Comparison of ENCODE assay signal across 10 mouse cellular contexts in genomic region chr17:34601796-34602195, GRCm38 (mm10). TPM values are rescaled to one million over a fixed set of nuclear protein-coding genes. Genes with fewer than 3 reads are reported as not detected.
DNase-seq lines count a peak whose midpoint lies in the region; ATAC-seq lines count a peak whose summit lies in the region.
"Had no signal": no experiment of that assay in that cellular context is flagged by ENCODE, and none has a peak within 500 bp of the region (broad histone marks: within the 10 kb centered on the region; RNA-seq: fewer than 3 reads in every experiment).

No protein-coding gene starts in this region.

- DNase-seq in kidney, adult 9 months = no peak
- no peak for DNase-seq in embryonic facial prominence, embryonic 10.5 days (ENCODE audit: low spot score)
- no peak for DNase-seq in layer of hippocampus, adult 8-10 months (ENCODE audit: low spot score in 2 of 2)
- DNase-seq in layer of hippocampus, adult 9-10 months (ENCODE audit: low spot score) = no peak
- DNase-seq: adrenal gland, postnatal 14 days; gastrocnemius, postnatal 10 days had no signal

- 88% methylated on average over 12 of the region's 12 CpGs for WGBS in kidney, embryonic 15.5 days
- 89% methylated on average over 12 of the region's 12 CpGs for WGBS in embryonic facial prominence, embryonic 10.5 days
- 84% methylated on average over 12 of the region's 12 CpGs for WGBS in embryonic facial prominence, embryonic 15.5 days
- WGBS in limb, embryonic 13.5 days = 88% methylated on average over 12 of the region's 12 CpGs

- no peaks in the 10 kb centered on the region for H3K27me3 ChIP-seq in kidney, embryonic 15.5 days
- no peaks in the 10 kb centered on the region for H3K27me3 ChIP-seq in embryonic facial prominence, embryonic 10.5 days (replicated peaks; ENCODE audit: low read depth, poor library complexity, severe bottlenecking)
- H3K27me3 ChIP-seq in embryonic facial prominence, embryonic 15.5 days = no peaks in the 10 kb centered on the region
- no peaks in the 10 kb centered on the region for H3K27me3 ChIP-seq in limb, embryonic 13.5 days

- H3K27ac ChIP-seq in kidney, embryonic 15.5 days = no peak overlapping the region
- no peak overlapping the region for H3K27ac ChIP-seq in embryonic facial prominence, embryonic 10.5 days (replicated peaks)
- no peak overlapping the region for H3K27ac ChIP-seq in embryonic facial prominence, embryonic 15.5 days (replicated peaks)
- H3K27ac ChIP-seq in limb, embryonic 13.5 days = no peak overlapping the region

- peaks cover 65% of the 10 kb centered on the region for H3K4me1 ChIP-seq in kidney, embryonic 15.5 days
- H3K4me1 ChIP-seq in embryonic facial prominence, embryonic 10.5 days = peaks cover 55% of the 10 kb centered on the region
- H3K4me1 ChIP-seq in embryonic facial prominence, embryonic 15.5 days = peaks cover 48% of the 10 kb centered on the region
- H3K4me1 ChIP-seq in limb, embryonic 13.5 days = peaks cover 38% of the 10 kb centered on the region

- H3K36me3 ChIP-seq in kidney, embryonic 15.5 days = peaks cover 27% of the 10 kb centered on the region
- peaks cover 25% of the 10 kb centered on the region for H3K36me3 ChIP-seq in embryonic facial prominence, embryonic 10.5 days (replicated peaks)
- H3K36me3 ChIP-seq in embryonic facial prominence, embryonic 15.5 days = peaks cover 20% of the 10 kb centered on the region
- peaks cover 22% of the 10 kb centered on the region for H3K36me3 ChIP-seq in limb, embryonic 13.5 days

- H3K4me2 ChIP-seq in kidney, embryonic 15.5 days = peak overlapping the region; percentile 81
- peak overlapping the region; percentile 86; the same call in 1 of the 2 replicates for H3K4me2 ChIP-seq in embryonic facial prominence, embryonic 15.5 days (replicated peaks)
- H3K4me2 ChIP-seq in limb, embryonic 13.5 days (replicated peaks) = peak overlapping the region; percentile 87

- H3K9ac ChIP-seq in kidney, embryonic 15.5 days = no peak overlapping the region
- H3K9ac ChIP-seq in embryonic facial prominence, embryonic 15.5 days = peak overlapping the region; percentile 6; the same call in 1 of the 2 replicates
- H3K9ac ChIP-seq in limb, embryonic 13.5 days = no peak overlapping the region

- ATAC-seq in kidney, embryonic 15.5 days (replicated peaks; ENCODE audit: low FRiP score) = no peak
- no peak for ATAC-seq in embryonic facial prominence, embryonic 15.5 days (ENCODE audit: insufficient number of reproducible peaks, low FRiP score, low TSS enrichment, low read depth)
- ATAC-seq in limb, embryonic 13.5 days (ENCODE audit: low FRiP score, low read depth) = no peak
- ATAC-seq in inflammation-experienced regulatory T-cells, adult 6 months = no peak

- no peaks in the 10 kb centered on the region for H3K9me3 ChIP-seq in kidney, embryonic 15.5 days (replicated peaks)
- H3K9me3 ChIP-seq in embryonic facial prominence, embryonic 10.5 days = no peaks in the 10 kb centered on the region
- H3K9me3 ChIP-seq in embryonic facial prominence, embryonic 15.5 days (replicated peaks) = no peaks in the 10 kb centered on the region
- no peaks in the 10 kb centered on the region for H3K9me3 ChIP-seq in limb, embryonic 13.5 days

- peak overlapping the region; percentile 88; the same call in 1 of the 2 replicates for H3K4me3 ChIP-seq in kidney, embryonic 15.5 days (replicated peaks)
- peak overlapping the region; percentile 96 for H3K4me3 ChIP-seq in embryonic facial prominence, embryonic 10.5 days
- H3K4me3 ChIP-seq in embryonic facial prominence, embryonic 15.5 days (replicated peaks) = no peak overlapping the region; the same call in 1 of the 2 replicates
- peak overlapping the region; percentile 69; the same call in 1 of the 2 replicates for H3K4me3 ChIP-seq in limb, embryonic 13.5 days

RNA-seq across cellular contexts. Expression of gene Rnf5, which starts 1.7 kb away (rescaled TPM):
- polyA plus RNA-seq in kidney, embryonic 15.5 days (2015; fragmentation: Nextera tagmentation; extraction: Ambion mirVana) = 166 and 168 TPM in 2 replicates
- 165 and 172 TPM in 2 replicates for polyA plus RNA-seq in embryonic facial prominence, embryonic 10.5 days (2016; fragmentation: Nextera tagmentation; extraction: Ambion mirVana)
- polyA plus RNA-seq in embryonic facial prominence, embryonic 15.5 days (2015; fragmentation: Nextera tagmentation; extraction: Ambion mirVana) = 117 and 119 TPM in 2 replicates
- 133 and 135 TPM in 2 replicates for polyA plus RNA-seq in limb, embryonic 13.5 days (2015; fragmentation: Nextera tagmentation; extraction: Ambion mirVana)
- total RNA-seq in layer of hippocampus, adult 8-10 months (2022) = 10 to 100 TPM; 74.7 to 84.0 (median 76.3) TPM
- 10 to 100 TPM; 41.2 to 71.2 (median 59.5) TPM for polyA plus RNA-seq in inflammation-experienced regulatory T-cells, adult 6 months (2017; shearing (Covaris generic))

RNA-seq across cellular contexts. Expression of gene Agpat1, which starts 2.3 kb away (rescaled TPM):
- polyA plus RNA-seq in kidney, embryonic 15.5 days (2015; fragmentation: Nextera tagmentation; extraction: Ambion mirVana) = 60.8 and 72.2 TPM in 2 replicates
- 51.3 and 56.1 TPM in 2 replicates for polyA plus RNA-seq in embryonic facial prominence, embryonic 10.5 days (2016; fragmentation: Nextera tagmentation; extraction: Ambion mirVana)
- polyA plus RNA-seq in embryonic facial prominence, embryonic 15.5 days (2015; fragmentation: Nextera tagmentation; extraction: Ambion mirVana) = 57.6 and 61.2 TPM in 2 replicates
- 52.9 and 58.4 TPM in 2 replicates for polyA plus RNA-seq in limb, embryonic 13.5 days (2015; fragmentation: Nextera tagmentation; extraction: Ambion mirVana)
- total RNA-seq in layer of hippocampus, adult 8-10 months (2022) = 100 to 1,000 TPM; 138 to 163 (median 151) TPM
- polyA plus RNA-seq in inflammation-experienced regulatory T-cells, adult 6 months (2017; shearing (Covaris generic)) = 10 to 100 TPM; 14.5 to 20.8 (median 19.4) TPM

RNA-seq across cellular contexts. Expression of gene Ager, which starts 4.1 kb away (rescaled TPM):
- 6.5 and 7.5 TPM in 2 replicates for polyA plus RNA-seq in kidney, embryonic 15.5 days (2015; fragmentation: Nextera tagmentation; extraction: Ambion mirVana)
- 2.6 and 3.6 TPM in 2 replicates for polyA plus RNA-seq in embryonic facial prominence, embryonic 10.5 days (2016; fragmentation: Nextera tagmentation; extraction: Ambion mirVana)
- 3.3 and 3.7 TPM in 2 replicates for polyA plus RNA-seq in embryonic facial prominence, embryonic 15.5 days (2015; fragmentation: Nextera tagmentation; extraction: Ambion mirVana)
- polyA plus RNA-seq in limb, embryonic 13.5 days (2015; fragmentation: Nextera tagmentation; extraction: Ambion mirVana) = 3.5 TPM in 2 replicates
- 1 to 10 TPM in 1 of 4 experiments, under 1 TPM in 3; 0.51 to 1.5 (median 0.88) TPM for total RNA-seq in layer of hippocampus, adult 8-10 months (2022)
- 1 to 10 TPM in 2 of 3 experiments, under 1 TPM in 1; 0.58 to 3.7 (median 2.3) TPM for polyA plus RNA-seq in inflammation-experienced regulatory T-cells, adult 6 months (2017; shearing (Covaris generic))

RNA-seq across cellular contexts. Expression of gene Pbx2, which starts 10.7 kb away (rescaled TPM):
- polyA plus RNA-seq in kidney, embryonic 15.5 days (2015; fragmentation: Nextera tagmentation; extraction: Ambion mirVana) = 14.9 and 16.7 TPM in 2 replicates
- polyA plus RNA-seq in embryonic facial prominence, embryonic 10.5 days (2016; fragmentation: Nextera tagmentation; extraction: Ambion mirVana) = 18.2 and 19.5 TPM in 2 replicates
- 11.0 and 13.3 TPM in 2 replicates for polyA plus RNA-seq in embryonic facial prominence, embryonic 15.5 days (2015; fragmentation: Nextera tagmentation; extraction: Ambion mirVana)
- 17.6 and 18.9 TPM in 2 replicates for polyA plus RNA-seq in limb, embryonic 13.5 days (2015; fragmentation: Nextera tagmentation; extraction: Ambion mirVana)
- 10 to 100 TPM; 54.3 to 76.6 (median 66.8) TPM for total RNA-seq in layer of hippocampus, adult 8-10 months (2022)
- 10 to 100 TPM in 1 of 3 experiments, 1 to 10 TPM in 2; 4.1 to 11.8 (median 8.8) TPM for polyA plus RNA-seq in inflammation-experienced regulatory T-cells, adult 6 months (2017; shearing (Covaris generic))

RNA-seq across cellular contexts. Expression of gene Gpsm3, which starts 12.2 kb away (rescaled TPM):
- polyA plus RNA-seq in kidney, embryonic 15.5 days (2015; fragmentation: Nextera tagmentation; extraction: Ambion mirVana) = 20.8 and 22.6 TPM in 2 replicates
- 9.4 and 10.1 TPM in 2 replicates for polyA plus RNA-seq in embryonic facial prominence, embryonic 10.5 days (2016; fragmentation: Nextera tagmentation; extraction: Ambion mirVana)
- polyA plus RNA-seq in embryonic facial prominence, embryonic 15.5 days (2015; fragmentation: Nextera tagmentation; extraction: Ambion mirVana) = 8.5 and 9.7 TPM in 2 replicates
- 4.0 and 5.8 TPM in 2 replicates for polyA plus RNA-seq in limb, embryonic 13.5 days (2015; fragmentation: Nextera tagmentation; extraction: Ambion mirVana)
- 1 to 10 TPM in 3 of 4 experiments, under 1 TPM in 1; 0.61 to 9.8 (median 5.5) TPM for total RNA-seq in layer of hippocampus, adult 8-10 months (2022)
- 100 to 1,000 TPM; 236 to 278 (median 276) TPM for polyA plus RNA-seq in inflammation-experienced regulatory T-cells, adult 6 months (2017; shearing (Covaris generic))
